Mouse (Mus musculus) lung, postnatal 0 days (tissue): ENCODE measurements around the gene Dtx2.

Experiments used
- CTCF ChIP-seq: IDR thresholded peaks from 2 replicates; pipeline ENCODE4 v1.5.1; 2016; ENCODE audit warnings: antibody characterized with exemption, mild to moderate bottlenecking
- EP300 ChIP-seq: IDR thresholded peaks from 2 replicates; pipeline ENCODE4 v1.6.1; 2016; ENCODE audit warnings: antibody characterized with exemption, mild to moderate bottlenecking, control low read depth

DNA sequence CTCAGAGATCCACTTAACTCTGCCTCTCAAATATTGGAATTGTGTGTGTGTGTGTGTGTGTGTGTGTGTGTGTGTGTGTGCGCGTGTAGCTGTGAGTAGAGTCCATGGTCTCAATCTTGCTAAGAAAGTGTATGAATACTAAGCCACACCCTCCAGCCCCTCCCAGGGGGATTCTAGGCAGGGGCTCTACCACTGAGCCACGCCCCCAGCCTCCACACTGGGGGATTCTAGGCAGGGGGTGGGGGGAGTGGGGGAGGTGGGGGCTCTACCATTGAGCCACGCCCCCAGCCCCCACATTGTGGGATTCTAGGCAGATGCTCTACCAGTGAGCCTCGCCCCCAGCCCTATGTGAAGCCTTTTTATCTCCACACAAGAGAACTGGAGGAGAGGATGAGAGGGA lies 48.0 kb upstream of the Dtx2 start:
- TF ChIP-seq CTCF (no peak), EP300 (no peak)
